Mouse (Mus musculus): ENCODE measurements around the gene Msrb3. TPM values are rescaled to one million over a fixed set of nuclear protein-coding genes. Genes with fewer than 3 reads are reported as not detected.

Msrb3 gene
- total and polyA plus RNA-seq, 2 experiments from 2014 or later: 45.0 to 122 TPM

- Histone ChIP-seq H3K4me3 (ENCODE audit: low read depth, low read length) (no peak overlapping the region), H3K27ac (ENCODE audit: low read depth) (no peak overlapping the region), H3K4me2 (ENCODE audit: low read depth, low read length) (no peak overlapping the region), H3K27me3 (ENCODE audit: control insufficient read depth, insufficient read depth, low read length) (no peaks in the 10 kb centered on the region), H3K9me3 (replicated peaks; ENCODE audit: control insufficient read depth, low read length) (no peaks in the 10 kb centered on the region), H3K9ac (replicated peaks; ENCODE audit: low read depth, low read length) (no peak overlapping the region), H3K36me3 (replicated peaks; ENCODE audit: control insufficient read depth, insufficient read depth, low read length) (no peaks in the 10 kb centered on the region), H3K4me1 (ENCODE audit: control insufficient read depth, insufficient read depth) (no peaks in the 10 kb centered on the region)
- ATAC-seq (ENCODE audit: insufficient read depth, low read depth) (no peak), DNase-seq (ENCODE audit: low spot score) (no peak)
- WGBS: 88% methylated on average over 3 of the region's 3 CpGs
- TF ChIP-seq EP300 (IDR thresholded peaks at IDR 0.05; ENCODE audit: low read depth): no peak
- no peak for TF ChIP-seq CTCF (IDR thresholded peaks at IDR 0.05; ENCODE audit: low read depth)
Observed at GRCm38 (mm10) chr10:120767418-120767817, 131.5 kb downstream of the Msrb3 start.

GRCm38 (mm10) chr10:120765398-120765797 lies 133.5 kb downstream of the Msrb3 start:
- H3K27ac ChIP-seq (ENCODE audit: low read depth): no peak overlapping the region

GRCm38 (mm10) chr10:120763656-120764466 lies 135.0 kb downstream of the Msrb3 start:
- peak; percentile 53 for DNase-seq (ENCODE audit: low spot score)
- peak; percentile 82 for ATAC-seq (ENCODE audit: insufficient read depth, low read depth)
- no peak overlapping the region for H3K4me2 ChIP-seq (ENCODE audit: low read depth, low read length)
- 0 out of 2 replicates have a peak overlapping the region, but pooled peaks have one; percentile 16 for H3K27ac ChIP-seq (ENCODE audit: low read depth)
- H3K9ac ChIP-seq (replicated peaks; ENCODE audit: low read depth, low read length): no peak overlapping the region
- no peaks in the 10 kb centered on the region for H3K36me3 ChIP-seq (replicated peaks; ENCODE audit: control insufficient read depth, insufficient read depth, low read length)
- no peaks in the 10 kb centered on the region for H3K27me3 ChIP-seq (ENCODE audit: control insufficient read depth, insufficient read depth, low read length)
- H3K4me1 ChIP-seq (ENCODE audit: control insufficient read depth, insufficient read depth): no peaks in the 10 kb centered on the region
- H3K9me3 ChIP-seq (replicated peaks; ENCODE audit: control insufficient read depth, low read length): no peaks in the 10 kb centered on the region
- H3K4me3 ChIP-seq (ENCODE audit: low read depth, low read length): no peak overlapping the region
- TF ChIP-seq EP300 (IDR thresholded peaks at IDR 0.05; ENCODE audit: low read depth) (0 out of 2 replicates have a peak, but pooled peaks have one; percentile 23), CTCF (IDR thresholded peaks at IDR 0.05; ENCODE audit: low read depth) (no peak)
- 45% methylated on average over 13 of the region's 13 CpGs for WGBS

More at GRCm38 (mm10) chr10:120765398-120765797, 133.5 kb downstream of the Msrb3 start:
- ATAC-seq (ENCODE audit: insufficient read depth, low read depth): no peak
- Histone ChIP-seq H3K27me3 (ENCODE audit: control insufficient read depth, insufficient read depth, low read length) (no peaks in the 10 kb centered on the region), H3K9me3 (replicated peaks; ENCODE audit: control insufficient read depth, low read length) (no peaks in the 10 kb centered on the region), H3K9ac (replicated peaks; ENCODE audit: low read depth, low read length) (no peak overlapping the region), H3K4me2 (ENCODE audit: low read depth, low read length) (no peak overlapping the region), H3K4me3 (ENCODE audit: low read depth, low read length) (no peak overlapping the region), H3K36me3 (replicated peaks; ENCODE audit: control insufficient read depth, insufficient read depth, low read length) (no peaks in the 10 kb centered on the region), H3K4me1 (ENCODE audit: control insufficient read depth, insufficient read depth) (no peaks in the 10 kb centered on the region)
- WGBS: 81% methylated on average over 11 of the region's 11 CpGs
- TF ChIP-seq EP300 (IDR thresholded peaks at IDR 0.05; ENCODE audit: low read depth) (no peak), CTCF (IDR thresholded peaks at IDR 0.05; ENCODE audit: low read depth) (no peak)
- no peak for DNase-seq (ENCODE audit: low spot score)

- WGBS: 89% methylated on average over 12 of the region's 12 CpGs
- TF ChIP-seq EP300 (IDR thresholded peaks at IDR 0.05; ENCODE audit: low read depth): no peak
- no peak for TF ChIP-seq CTCF (IDR thresholded peaks at IDR 0.05; ENCODE audit: low read depth)
- no peak for ATAC-seq (ENCODE audit: insufficient read depth, low read depth)
- H3K4me2 ChIP-seq (ENCODE audit: low read depth, low read length): no peak overlapping the region
- H3K27ac ChIP-seq (ENCODE audit: low read depth): no peak overlapping the region
- H3K4me1 ChIP-seq (ENCODE audit: control insufficient read depth, insufficient read depth): no peaks in the 10 kb centered on the region
- no peaks in the 10 kb centered on the region for H3K36me3 ChIP-seq (replicated peaks; ENCODE audit: control insufficient read depth, insufficient read depth, low read length)
- no peak overlapping the region for H3K4me3 ChIP-seq (ENCODE audit: low read depth, low read length)
- no peak overlapping the region for H3K9ac ChIP-seq (replicated peaks; ENCODE audit: low read depth, low read length)
- no peaks in the 10 kb centered on the region for H3K9me3 ChIP-seq (replicated peaks; ENCODE audit: control insufficient read depth, low read length)
- no peak for DNase-seq (ENCODE audit: low spot score)
- no peaks in the 10 kb centered on the region for H3K27me3 ChIP-seq (ENCODE audit: control insufficient read depth, insufficient read depth, low read length)
Observed at GRCm38 (mm10) chr10:120762958-120763357, 135.9 kb downstream of the Msrb3 start.

GRCm38 (mm10) chr10:120760679-120761078 lies 138.2 kb downstream of the Msrb3 start:
- TF ChIP-seq EP300 (IDR thresholded peaks at IDR 0.05; ENCODE audit: low read depth) (no peak), CTCF (IDR thresholded peaks at IDR 0.05; ENCODE audit: low read depth) (no peak)
- WGBS: 30% methylated on average over 12 of the region's 12 CpGs
- DNase-seq (ENCODE audit: low spot score): no peak
- H3K27ac ChIP-seq (ENCODE audit: low read depth): no peak overlapping the region
- no peak overlapping the region for H3K4me3 ChIP-seq (ENCODE audit: low read depth, low read length)
- H3K9ac ChIP-seq (replicated peaks; ENCODE audit: low read depth, low read length): no peak overlapping the region
- H3K4me2 ChIP-seq (ENCODE audit: low read depth, low read length): peak overlapping the region; percentile 57
- ATAC-seq (ENCODE audit: insufficient read depth, low read depth): 0 out of 2 replicates have a peak, but pooled peaks have one; percentile 12
- H3K9me3 ChIP-seq (replicated peaks; ENCODE audit: control insufficient read depth, low read length): no peaks in the 10 kb centered on the region
- H3K4me1 ChIP-seq (ENCODE audit: control insufficient read depth, insufficient read depth): no peaks in the 10 kb centered on the region
- no peaks in the 10 kb centered on the region for H3K36me3 ChIP-seq (replicated peaks; ENCODE audit: control insufficient read depth, insufficient read depth, low read length)
- no peaks in the 10 kb centered on the region for H3K27me3 ChIP-seq (ENCODE audit: control insufficient read depth, insufficient read depth, low read length)

Data from heart, postnatal 0 days (tissue).